Mouse (Mus musculus): ENCODE data around the gene Tmem208. TPM values are rescaled to one million over a fixed set of nuclear protein-coding genes. Genes with fewer than 3 reads are reported as not detected.
"Not testable (repeated sequence)": the region's sequence is repeated elsewhere in the genome, so short reads cannot be mapped to it uniquely, and the experiment has no call there.

Tmem208 gene
- polyA plus RNA-seq, 1 experiment from 2014 or later, result 105 TPM

GRCm38 (mm10) chr8:105290554-105291314 is 35.4 kb upstream of the Tmem208 start:
- H3K27me3 ChIP-seq (ENCODE audit: control insufficient read depth, insufficient read depth, low read length), result no peaks in the 10 kb centered on the region
- no peaks in the 10 kb centered on the region for H3K9me3 ChIP-seq (ENCODE audit: control insufficient read depth, low read length)
- no peaks in the 10 kb centered on the region for H3K36me3 ChIP-seq (ENCODE audit: control insufficient read depth, insufficient read depth, low read length)
- DNase-seq (ENCODE audit: low spot score), result peak; percentile 93
- H3K27ac ChIP-seq (replicated peaks), result no peak overlapping the region
- no peak overlapping the region for H3K4me2 ChIP-seq (replicated peaks; ENCODE audit: low read depth)
- H3K4me3 ChIP-seq (ENCODE audit: low read depth, low read length), result no peak overlapping the region
- TF ChIP-seq CTCF (IDR thresholded peaks at IDR 0.05; ENCODE audit: low read depth), result peak; percentile 98
- TF ChIP-seq EP300 (optimal IDR thresholded peaks at IDR 0.05), result no peak
- H3K4me1 ChIP-seq (replicated peaks; ENCODE audit: control insufficient read depth, insufficient read depth), result peaks cover 8% of the 10 kb centered on the region
- no peak overlapping the region for H3K9ac ChIP-seq (ENCODE audit: low read length)
- WGBS, result 11% methylated on average over 31 of the region's 31 CpGs
- no peak for ATAC-seq (ENCODE audit: low FRiP score, low TSS enrichment)

GRCm38 (mm10) chr8:105291364-105291763 is 34.8 kb upstream of the Tmem208 start:
- not testable (repeated sequence) for H3K27me3 ChIP-seq (ENCODE audit: control insufficient read depth, insufficient read depth, low read length); H3K9me3 ChIP-seq (ENCODE audit: control insufficient read depth, low read length); H3K36me3 ChIP-seq (ENCODE audit: control insufficient read depth, insufficient read depth, low read length); ATAC-seq (ENCODE audit: low FRiP score, low TSS enrichment); H3K27ac ChIP-seq (replicated peaks); H3K4me2 ChIP-seq (replicated peaks; ENCODE audit: low read depth); H3K9ac ChIP-seq (ENCODE audit: low read length); DNase-seq (ENCODE audit: low spot score); H3K4me3 ChIP-seq (ENCODE audit: low read depth, low read length); H3K4me1 ChIP-seq (replicated peaks; ENCODE audit: control insufficient read depth, insufficient read depth)
- 77% methylated on average over 8 of the region's 8 CpGs for WGBS

- ATAC-seq (ENCODE audit: low FRiP score, low TSS enrichment); H3K27me3 ChIP-seq (ENCODE audit: control insufficient read depth, insufficient read depth, low read length); H3K4me2 ChIP-seq (replicated peaks; ENCODE audit: low read depth); H3K9ac ChIP-seq (ENCODE audit: low read length); H3K27ac ChIP-seq (replicated peaks); DNase-seq (ENCODE audit: low spot score); H3K9me3 ChIP-seq (ENCODE audit: control insufficient read depth, low read length); H3K4me3 ChIP-seq (ENCODE audit: low read depth, low read length); H3K4me1 ChIP-seq (replicated peaks; ENCODE audit: control insufficient read depth, insufficient read depth); H3K36me3 ChIP-seq (ENCODE audit: control insufficient read depth, insufficient read depth, low read length): not testable (repeated sequence)
- TF ChIP-seq CTCF (IDR thresholded peaks at IDR 0.05; ENCODE audit: low read depth), result peak; percentile 38
- WGBS, result 57% methylated on average over 3 of the region's 3 CpGs
Measured at GRCm38 (mm10) chr8:105291802-105292201, 34.4 kb upstream of the Tmem208 start.

- Histone ChIP-seq H3K4me3 (ENCODE audit: low read depth, low read length) (no peak overlapping the region), H3K4me2 (replicated peaks; ENCODE audit: low read depth) (no peak overlapping the region), H3K9ac (ENCODE audit: low read length) (no peak overlapping the region), H3K9me3 (ENCODE audit: control insufficient read depth, low read length) (no peaks in the 10 kb centered on the region), H3K27me3 (ENCODE audit: control insufficient read depth, insufficient read depth, low read length) (no peaks in the 10 kb centered on the region), H3K36me3 (ENCODE audit: control insufficient read depth, insufficient read depth, low read length) (no peaks in the 10 kb centered on the region), H3K4me1 (replicated peaks; ENCODE audit: control insufficient read depth, insufficient read depth) (peaks cover 8% of the 10 kb centered on the region), H3K27ac (replicated peaks) (no peak overlapping the region)
- WGBS, result 70% methylated on average over 7 of the region's 7 CpGs
- DNase-seq (ENCODE audit: low spot score), result no peak
- ATAC-seq (ENCODE audit: low FRiP score, low TSS enrichment), result no peak
- TF ChIP-seq CTCF (IDR thresholded peaks at IDR 0.05; ENCODE audit: low read depth), result no peak
- TF ChIP-seq EP300 (optimal IDR thresholded peaks at IDR 0.05), result no peak
Measured at GRCm38 (mm10) chr8:105292471-105292870, 33.7 kb upstream of the Tmem208 start.

GRCm38 (mm10) chr8:105293405-105293804 is 32.7 kb upstream of the Tmem208 start:
- DNase-seq (ENCODE audit: low spot score), result no peak
- Histone ChIP-seq H3K9ac (ENCODE audit: low read length) (no peak overlapping the region), H3K9me3 (ENCODE audit: control insufficient read depth, low read length) (no peaks in the 10 kb centered on the region), H3K4me2 (replicated peaks; ENCODE audit: low read depth) (no peak overlapping the region), H3K27ac (replicated peaks) (no peak overlapping the region), H3K27me3 (ENCODE audit: control insufficient read depth, insufficient read depth, low read length) (no peaks in the 10 kb centered on the region), H3K4me3 (ENCODE audit: low read depth, low read length) (no peak overlapping the region), H3K36me3 (ENCODE audit: control insufficient read depth, insufficient read depth, low read length) (no peaks in the 10 kb centered on the region), H3K4me1 (replicated peaks; ENCODE audit: control insufficient read depth, insufficient read depth) (peaks cover 8% of the 10 kb centered on the region)
- TF ChIP-seq EP300 (optimal IDR thresholded peaks at IDR 0.05), result no peak
- TF ChIP-seq CTCF (IDR thresholded peaks at IDR 0.05; ENCODE audit: low read depth), result no peak
- WGBS, result 69% methylated on average over 19 of the region's 19 CpGs
- no peak for ATAC-seq (ENCODE audit: low FRiP score, low TSS enrichment)

GRCm38 (mm10) chr8:105294776-105295175 is 31.4 kb upstream of the Tmem208 start:
- TF ChIP-seq EP300 (optimal IDR thresholded peaks at IDR 0.05), result no peak
- TF ChIP-seq CTCF (IDR thresholded peaks at IDR 0.05; ENCODE audit: low read depth), result no peak
- DNase-seq (ENCODE audit: low spot score), result no peak
- no peak overlapping the region for H3K9ac ChIP-seq (ENCODE audit: low read length)
- H3K27ac ChIP-seq (replicated peaks), result no peak overlapping the region
- H3K27me3 ChIP-seq (ENCODE audit: control insufficient read depth, insufficient read depth, low read length), result no peaks in the 10 kb centered on the region
- no peak for ATAC-seq (ENCODE audit: low FRiP score, low TSS enrichment)
- WGBS, result 63% methylated on average over 9 of the region's 9 CpGs
- no peak overlapping the region for H3K4me3 ChIP-seq (ENCODE audit: low read depth, low read length)
- no peaks in the 10 kb centered on the region for H3K9me3 ChIP-seq (ENCODE audit: control insufficient read depth, low read length)
- H3K36me3 ChIP-seq (ENCODE audit: control insufficient read depth, insufficient read depth, low read length), result peaks cover 3% of the 10 kb centered on the region; the same call in 1 of the 2 replicates
- H3K4me1 ChIP-seq (replicated peaks; ENCODE audit: control insufficient read depth, insufficient read depth), result peaks cover 9% of the 10 kb centered on the region
- no peak overlapping the region for H3K4me2 ChIP-seq (replicated peaks; ENCODE audit: low read depth)

Measured in stomach, postnatal 0 days (tissue).